Mouse (Mus musculus): ENCODE data around the gene Chd2.

Chd2 gene

DNA sequence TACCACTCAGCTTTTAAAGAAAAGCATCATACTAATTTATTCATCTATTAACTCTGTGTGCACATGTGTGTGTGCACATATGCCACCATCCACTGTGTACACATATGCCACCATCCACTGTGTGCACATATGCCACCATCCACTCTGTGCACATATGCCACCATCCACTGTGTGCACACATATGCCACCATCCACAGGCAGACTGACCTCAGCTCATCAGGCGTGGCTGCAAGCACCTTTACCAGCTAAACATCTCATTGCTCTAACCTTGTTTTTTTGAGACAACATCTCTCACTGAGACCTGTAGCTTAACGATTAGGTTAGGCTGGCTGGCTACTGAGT lies 107.3 kb downstream of the Chd2 start:
- DNase-seq: no peak

DNA sequence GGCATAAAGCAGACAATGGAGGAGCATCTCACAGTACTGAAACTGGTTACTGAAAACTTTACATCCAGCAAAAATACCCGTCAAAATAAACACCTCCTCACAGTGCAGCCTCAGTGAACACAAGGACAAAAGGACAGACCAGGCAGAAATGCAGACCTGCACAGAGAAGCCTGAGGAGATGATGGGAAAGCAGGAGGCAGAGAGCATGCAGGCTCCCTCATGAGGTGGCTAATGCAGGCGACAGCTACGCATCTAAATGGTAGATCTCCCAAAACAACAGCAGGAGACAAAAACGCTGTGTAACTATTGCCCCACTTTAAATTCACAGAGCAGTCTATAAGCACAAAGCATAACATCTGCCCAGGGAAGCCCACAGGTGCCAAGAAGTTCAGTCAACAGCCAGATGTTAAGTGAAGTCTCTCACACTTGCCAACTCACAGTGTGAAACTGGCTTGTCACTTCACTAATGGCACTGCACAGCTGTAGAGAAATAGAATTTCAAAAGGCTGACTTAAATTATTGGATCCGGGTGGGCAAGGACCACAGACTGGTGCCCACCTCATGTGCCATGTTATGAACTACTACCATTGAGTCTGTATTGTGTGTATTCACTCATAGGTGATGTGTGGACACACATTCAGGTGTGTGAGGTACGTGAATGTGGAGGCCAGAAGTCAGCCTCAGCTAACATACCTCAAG lies 107.8 kb downstream of the Chd2 start:
- DNase-seq: no peak

DNA sequence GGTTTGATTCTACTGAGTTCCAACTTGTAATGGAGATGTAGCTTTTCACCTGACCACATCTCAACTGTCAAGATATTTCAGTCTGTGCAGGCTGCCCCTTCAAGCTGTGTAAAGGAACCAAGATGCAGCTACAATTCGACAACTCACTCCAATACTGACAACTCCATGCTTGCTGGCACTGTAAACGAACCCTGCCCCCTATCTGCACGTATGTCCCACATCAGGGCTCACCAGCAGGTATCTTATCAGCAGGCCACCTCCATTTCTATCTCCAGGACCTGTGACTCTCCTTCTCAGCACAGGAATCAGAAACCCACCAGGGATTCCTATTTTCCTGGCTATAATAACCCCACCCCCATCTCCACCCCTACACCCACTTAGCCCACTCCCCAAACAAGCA lies 113.1 kb downstream of the Chd2 start:
- no peak for DNase-seq

DNA sequence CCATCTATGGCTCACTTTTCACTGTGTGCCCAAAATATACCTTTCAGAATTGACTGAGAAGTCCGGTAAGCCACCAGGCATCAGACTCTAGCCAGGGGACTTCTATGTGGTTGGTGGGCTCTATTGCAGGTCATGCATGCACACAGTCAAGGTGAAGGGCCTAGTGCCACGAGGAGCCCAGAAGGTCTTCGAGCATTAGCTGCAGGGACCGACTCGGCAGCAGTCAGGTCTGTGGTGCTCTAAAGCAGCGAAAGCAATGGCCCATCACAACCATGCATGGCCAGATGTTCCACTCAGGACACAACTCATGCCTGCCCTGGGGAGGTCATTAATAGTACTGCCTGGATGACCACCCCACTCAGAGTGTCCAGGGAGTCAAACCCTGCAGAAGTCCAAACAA lies 113.8 kb downstream of the Chd2 start:
- DNase-seq: no peak

DNA sequence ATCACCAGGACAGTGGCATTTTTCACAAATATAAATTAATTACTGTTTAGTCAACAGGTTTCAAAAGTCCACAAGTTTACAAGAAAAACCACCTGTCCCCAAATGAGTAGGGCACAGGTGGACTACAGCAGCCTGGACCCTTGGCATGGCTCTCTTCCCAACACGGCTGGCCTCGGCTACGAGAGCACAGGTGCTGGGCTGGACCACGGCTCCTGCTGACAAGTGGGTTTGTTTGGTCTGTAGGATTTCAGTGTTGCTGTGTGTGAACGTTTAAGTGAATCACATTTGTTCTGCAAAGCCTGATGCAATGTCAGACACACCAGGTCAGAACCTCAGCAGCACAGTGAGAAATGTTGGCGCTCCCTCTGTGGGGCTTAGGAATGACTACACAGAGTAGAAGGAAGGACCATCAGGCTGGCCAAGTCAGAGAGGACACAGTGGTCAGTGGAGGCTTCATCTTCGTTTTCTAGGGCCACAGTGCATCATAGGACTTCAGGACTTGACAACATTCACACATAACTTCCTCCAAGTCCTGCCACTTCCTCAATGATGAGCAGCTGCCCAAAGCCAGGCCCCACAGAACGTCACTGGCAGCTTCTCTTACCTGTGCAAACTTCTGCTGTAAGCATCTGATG lies 114.8 kb downstream of the Chd2 start:
- no peak for DNase-seq

DNA sequence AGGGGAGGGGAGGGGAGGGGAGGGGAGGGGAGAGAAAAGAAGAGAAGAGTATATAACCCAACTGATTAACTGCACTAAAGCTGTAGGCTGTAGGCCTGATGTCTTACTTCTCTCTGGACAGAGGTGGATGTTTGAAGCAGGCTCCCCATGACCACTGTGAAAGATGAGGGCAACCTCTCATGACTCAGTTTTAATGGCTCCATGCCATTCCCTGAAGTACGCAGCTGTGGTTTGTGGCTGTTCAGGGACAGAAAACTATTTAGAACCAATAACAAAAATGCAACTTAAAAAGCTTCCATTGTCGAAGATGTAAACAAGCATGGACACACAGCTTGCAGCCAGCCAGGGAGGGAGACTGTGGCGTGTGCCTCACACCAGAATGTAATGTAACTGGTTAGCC lies 115.4 kb downstream of the Chd2 start:
- no peak for DNase-seq

DNA sequence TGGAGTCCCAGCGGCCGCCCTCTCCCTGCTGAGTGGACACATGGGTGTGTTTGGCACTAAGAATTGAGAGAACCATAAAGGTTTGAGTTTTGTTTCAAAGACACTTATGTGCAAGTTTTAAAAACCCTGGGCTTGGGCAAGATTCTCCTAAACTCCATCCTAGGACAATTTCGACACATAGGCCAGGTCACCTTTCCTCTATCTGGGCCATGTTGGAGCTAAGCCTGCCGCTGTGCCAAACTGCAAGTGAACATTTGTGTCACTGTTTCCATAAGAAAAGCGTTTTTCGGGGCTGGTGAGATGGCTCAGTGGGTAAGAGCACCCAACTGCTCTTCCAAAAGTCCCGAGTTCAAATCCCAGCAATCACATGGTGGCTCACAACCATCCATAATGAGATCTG lies 116.2 kb downstream of the Chd2 start:
- DNase-seq: no peak

DNA sequence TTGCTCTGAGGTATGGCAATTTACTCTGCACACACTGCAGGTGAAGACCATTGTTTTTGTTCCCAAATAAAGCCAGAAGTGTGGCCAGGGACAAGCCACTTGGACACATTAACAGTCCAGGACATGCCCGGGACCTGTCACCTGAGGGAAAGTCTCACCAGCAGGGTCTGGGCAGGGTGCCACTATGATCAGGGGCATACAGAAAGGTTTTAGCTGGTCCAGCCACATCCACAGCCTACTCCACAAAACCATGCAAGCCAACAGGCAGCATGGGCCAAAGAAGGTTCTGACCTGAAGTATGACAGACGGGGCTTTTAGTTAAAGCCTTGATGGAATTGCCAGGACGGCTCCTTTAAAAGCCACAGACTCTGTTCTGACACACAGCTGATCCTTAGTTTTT lies 116.9 kb downstream of the Chd2 start:
- no peak for DNase-seq

DNA sequence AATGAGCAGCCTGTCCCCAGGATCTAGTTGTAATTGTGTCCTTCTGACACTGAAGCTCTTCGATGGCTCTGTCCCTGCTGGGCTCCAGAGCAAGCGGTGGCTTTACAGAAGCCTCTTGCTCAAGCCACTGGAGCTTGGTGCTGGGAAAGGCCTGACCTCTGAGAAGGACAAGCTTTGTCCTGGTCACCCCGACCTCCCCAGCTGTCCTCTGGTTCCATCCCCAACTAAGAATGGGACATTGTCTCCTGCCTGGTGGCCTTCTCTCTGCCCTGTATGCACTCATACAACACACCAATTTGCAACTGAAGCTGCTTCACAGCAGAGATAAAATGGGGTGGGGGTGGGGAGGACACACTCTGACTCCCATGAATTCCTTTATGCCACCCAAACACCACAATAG lies 117.4 kb downstream of the Chd2 start:
- DNase-seq: no peak

DNA sequence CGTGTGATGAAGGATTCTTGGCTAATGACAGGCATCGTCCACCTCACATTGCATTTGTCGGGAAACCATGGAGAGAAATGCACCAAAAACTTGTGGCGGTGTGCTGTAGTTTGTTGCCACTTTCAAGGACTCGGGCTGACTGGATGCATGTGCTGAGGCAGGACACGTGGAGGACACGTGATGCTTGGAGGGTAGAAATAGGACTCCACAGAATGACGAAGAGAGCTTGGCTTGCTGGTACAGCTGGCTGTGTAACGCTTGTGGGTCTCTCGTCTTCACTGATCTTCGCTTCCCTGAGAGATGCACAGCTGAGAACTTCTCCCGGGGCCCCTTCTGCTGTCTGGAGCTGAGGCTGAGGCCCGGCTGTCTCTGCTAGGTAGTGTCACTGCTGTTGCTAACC lies 118.4 kb downstream of the Chd2 start:
- DNase-seq: no peak

DNA sequence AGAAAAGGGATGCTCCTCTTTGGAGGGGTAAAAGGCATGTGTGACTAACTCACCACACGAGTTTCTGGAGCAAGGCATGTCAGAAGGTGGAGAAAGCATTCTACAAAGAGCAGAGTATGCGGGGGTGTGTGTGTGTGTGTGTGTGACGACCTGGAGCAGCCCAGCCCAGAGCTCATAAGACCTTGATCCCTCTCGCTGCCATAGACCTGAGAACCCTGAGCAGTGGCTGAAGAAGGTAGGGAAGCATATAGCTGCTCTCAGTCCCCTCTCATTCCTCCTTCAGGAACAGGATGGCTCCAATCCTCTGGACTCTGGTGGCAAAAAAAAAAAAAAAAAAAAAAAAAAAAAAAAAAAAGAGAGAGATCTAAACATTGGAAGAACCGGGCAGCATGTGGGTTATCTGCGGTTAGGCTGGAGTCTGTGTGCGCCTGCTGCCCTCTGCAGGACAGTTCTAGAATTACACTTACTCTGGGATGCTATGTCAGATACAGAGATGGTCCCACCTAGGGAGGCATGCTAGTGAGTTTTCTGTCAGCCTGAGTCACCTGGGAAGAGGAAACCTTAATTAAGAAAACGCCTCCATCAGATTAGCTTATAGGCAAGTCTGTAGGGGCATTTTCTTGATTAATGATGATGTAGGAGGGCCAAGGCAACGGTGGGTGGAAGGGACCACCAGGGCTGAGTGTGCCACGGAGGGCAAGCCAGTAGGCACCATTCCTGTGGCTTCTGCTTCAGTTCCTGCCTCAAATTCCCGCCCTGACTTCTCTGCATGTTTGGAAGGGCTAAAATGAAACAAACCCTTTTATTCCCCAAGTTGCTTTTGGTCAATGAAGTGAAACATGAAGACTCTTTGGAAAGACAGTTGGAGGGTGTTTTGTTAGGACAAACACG lies 119.2 kb downstream of the Chd2 start:
- DNase-seq: peak; percentile 81

DNA sequence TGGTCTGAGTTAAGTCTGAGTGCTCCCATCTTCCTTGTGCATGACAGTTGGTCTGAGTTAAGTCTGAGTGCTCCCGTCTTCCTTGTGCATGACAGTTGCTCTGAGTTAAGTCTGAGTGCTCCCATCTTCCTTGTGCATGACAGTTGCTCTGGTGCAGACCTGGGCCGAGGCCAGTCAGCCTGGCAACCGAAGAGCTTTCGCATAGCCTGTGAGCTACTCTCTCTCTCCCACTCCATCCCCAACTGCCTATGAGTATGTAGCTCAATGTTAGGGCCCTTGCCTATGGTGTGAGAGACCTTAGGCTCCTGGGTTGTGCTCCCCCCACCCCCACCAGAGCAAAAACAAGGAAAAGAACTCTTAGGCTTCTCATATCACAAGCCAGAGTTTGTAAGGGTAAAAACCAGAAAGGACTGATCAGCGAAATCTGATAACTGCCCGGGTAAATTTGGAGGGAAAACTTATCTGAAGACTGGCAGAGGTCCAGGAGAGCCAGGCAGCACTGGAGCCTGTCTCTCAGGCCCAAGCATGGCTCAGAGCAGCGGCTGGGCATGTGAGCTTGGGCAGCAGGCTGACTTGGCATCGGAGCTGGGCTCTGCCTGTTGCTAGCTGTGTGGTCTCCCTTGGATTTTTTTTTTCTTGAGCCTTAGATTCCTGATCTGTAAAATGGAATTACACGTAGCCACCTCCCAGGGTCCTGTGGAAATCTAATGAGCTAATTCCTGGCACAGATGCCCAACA lies 120.2 kb downstream of the Chd2 start:
- no peak for DNase-seq

DNA sequence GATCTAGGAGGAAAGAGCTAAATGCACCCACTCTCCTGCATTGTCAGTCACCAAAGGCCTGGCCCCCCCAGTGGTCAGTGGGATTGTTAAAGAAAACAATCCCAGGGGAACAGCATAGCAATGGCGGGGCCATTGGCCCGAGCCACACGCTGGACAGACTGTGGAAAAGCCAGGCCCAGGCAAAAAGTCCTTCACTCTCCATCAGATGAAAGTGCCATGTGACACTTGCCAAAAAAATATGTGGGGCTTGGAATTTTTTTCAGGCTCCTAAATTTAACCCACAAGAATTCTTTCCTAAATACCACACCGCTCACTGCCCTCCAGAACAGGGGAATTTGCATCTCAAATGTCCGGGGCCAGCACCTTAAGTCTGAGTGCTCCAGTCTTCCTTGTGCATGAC lies 120.8 kb downstream of the Chd2 start:
- DNase-seq: no peak

DNA sequence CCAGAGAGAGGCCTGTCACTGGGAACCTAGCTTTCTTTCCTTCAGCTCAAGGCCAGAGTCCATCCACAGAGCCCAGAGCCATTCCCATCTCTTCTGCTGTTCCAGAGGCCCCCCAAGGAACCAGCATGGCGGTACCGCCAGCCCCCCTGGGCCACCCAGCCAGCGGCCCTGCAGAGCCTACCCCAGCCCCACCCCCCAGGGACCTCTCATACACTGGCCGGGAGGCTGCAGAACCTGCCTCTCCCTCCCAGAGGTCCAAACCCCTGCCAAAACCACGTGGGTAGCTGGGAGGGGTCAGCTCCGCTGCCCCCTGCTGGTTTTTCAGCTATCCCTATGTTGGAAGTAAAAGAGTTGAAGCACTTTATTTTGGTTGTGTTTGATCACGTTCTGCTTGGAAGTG lies 122.3 kb downstream of the Chd2 start:
- DNase-seq: peak; percentile 60

DNA sequence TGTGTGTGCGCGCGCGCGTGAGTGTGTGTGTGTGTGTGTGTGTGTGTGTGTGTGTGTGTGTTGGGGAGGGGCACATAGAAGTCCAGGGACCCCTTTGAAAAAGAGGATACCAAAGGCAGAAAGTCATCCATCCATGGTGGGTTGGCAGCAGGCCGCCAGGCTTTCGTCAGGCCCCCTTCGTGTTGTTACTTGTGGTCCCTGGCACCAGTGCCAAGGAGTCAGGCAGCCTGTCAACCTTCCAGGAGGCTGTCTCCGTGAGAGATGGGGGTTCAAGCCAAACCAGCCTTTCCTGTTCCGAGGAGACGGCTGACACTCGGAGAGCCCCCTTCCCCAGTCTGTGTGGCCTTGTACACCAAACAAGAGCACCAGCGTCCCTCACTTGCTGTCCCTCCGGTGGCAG lies 127.4 kb downstream of the Chd2 start:
- DNase-seq: no peak

DNA sequence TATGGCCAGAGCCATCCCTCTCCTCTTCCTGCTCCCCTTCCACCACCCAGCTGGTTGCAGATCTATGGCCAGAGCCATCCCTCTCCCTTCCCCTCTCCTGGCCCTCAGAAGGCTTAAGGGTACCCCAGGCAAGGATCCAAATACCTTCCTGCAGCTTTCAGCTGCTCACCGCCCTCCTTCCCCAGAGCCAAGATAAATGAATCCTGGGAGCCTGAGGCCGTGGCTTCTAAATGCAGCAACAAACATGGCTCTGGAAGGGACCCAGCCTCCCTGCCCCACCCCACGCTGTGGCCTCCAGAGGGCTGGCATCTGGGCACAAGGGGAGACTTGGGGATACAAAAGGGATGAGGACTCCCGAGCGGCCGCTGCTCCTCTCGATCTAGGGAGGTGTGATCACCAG lies 129.2 kb downstream of the Chd2 start:
- DNase-seq: no peak

DNA sequence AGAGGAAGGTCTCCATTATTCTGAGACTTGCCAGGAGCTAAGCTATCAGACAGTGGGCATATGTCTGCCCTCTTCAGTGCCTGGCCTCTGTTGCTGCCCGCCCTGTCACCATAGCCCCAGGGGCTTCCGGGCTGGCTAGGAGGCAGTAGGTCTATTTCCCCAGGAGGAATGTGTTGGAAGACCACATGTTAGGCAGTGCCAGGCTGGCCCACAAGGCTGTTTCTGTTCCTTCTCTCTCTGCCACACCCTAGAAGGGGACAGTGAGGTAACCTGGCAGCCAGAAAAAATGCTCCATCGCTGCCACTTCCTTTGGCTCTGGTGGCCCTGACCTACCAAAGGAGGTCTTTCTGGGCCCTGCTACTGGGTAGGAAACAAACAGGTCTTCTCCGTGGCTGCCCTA lies 129.6 kb downstream of the Chd2 start:
- no peak for DNase-seq

DNA sequence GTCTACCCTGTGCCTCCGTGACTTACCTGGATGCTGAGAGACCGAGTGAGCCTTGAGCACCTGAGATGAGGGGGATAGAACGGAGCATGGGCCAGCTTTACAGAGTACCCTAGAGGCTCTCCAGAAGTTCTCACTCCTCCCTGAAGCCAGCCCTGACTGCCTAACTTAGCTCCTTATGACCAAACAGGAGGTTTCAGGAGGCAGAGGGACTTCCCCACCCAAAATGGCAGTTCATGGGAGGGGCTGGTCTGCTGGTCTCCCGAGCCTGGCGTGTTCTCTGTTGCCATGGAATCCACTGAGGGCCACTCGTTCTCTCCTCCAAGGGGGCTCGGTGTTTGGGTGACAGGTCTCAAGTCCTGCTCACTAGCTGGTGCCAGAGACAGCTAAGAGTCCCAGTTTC lies 130.1 kb downstream of the Chd2 start:
- no peak for DNase-seq

DNA sequence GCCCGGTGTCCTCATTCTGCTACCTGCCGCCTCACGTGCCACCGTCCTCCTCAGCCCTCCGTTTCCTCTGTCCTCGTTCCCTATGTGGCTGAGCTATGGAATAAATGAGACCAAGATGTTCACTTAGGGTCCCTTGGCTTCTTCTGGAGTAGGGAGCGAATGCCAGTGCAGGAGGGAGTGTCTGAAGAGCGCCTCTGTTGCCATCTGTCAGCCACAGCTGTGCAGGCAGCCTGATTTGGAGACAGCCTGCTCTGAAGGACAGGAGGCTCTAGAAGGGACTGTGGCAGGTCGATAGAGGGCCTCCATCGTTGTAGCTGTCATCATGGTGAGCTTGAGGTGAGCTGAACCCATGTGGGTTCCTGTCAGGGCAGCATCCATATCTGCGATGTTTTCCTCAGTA lies 136.1 kb downstream of the Chd2 start:
- no peak for DNase-seq

DNA sequence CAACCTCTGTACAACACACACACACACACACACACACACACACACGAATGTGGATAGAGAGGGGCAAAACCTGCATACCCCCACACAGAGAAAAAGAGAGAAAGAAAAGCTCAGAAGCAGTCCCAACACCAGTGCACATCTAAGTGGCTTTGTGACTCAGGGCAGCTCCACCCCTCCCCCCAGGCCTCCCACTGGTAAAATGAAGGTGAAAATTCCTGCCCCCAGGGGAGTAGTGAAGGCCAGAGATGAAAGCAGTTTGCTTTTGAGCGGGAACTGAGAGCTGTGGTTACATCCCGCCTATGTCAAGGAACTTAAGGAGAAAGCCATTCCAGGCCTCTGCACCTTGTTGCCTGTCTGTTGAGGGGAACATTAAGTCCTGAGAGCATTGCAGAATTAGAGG lies 138.1 kb downstream of the Chd2 start:
- no peak for DNase-seq

DNA sequence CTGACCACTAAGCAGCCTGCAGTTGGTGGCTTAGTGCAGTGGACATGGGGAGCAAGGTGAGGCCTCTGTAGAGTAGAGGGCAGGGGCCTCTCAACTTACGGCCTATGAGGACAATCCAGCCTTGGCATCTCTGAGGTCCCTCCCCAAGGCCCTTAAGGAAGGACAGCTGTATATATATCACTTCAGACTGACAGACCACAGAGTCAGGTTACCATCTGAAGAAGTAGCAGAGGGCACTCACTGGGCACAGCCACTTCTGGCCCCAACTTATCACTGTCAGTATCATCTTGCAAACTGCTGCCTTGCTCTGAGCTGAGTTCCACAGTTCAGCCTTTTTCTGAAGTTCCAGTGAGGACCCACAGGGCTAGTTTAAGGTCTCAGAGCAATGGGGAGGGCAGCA lies 139.0 kb downstream of the Chd2 start:
- no peak for DNase-seq

DNA sequence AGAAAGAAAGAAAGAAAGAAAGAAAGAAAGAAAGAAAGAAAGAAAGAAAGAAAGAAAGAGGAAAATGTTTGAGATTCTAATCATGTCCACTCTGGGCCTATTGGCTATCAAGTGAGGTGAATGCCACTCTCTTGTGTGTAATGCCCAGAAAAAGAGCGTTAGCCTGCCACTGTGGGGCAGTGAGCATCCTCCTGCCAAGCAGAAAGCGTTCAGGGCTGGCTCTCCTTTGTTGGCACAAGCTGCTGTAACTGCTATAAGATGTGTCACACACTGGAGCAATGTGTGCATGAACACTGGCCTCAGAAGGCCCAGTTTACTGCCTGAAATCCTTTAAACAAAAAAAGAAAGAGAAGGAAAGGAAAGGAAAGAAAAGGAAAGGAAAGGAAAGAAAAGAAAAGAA lies 139.5 kb downstream of the Chd2 start:
- DNase-seq: no peak

Data from embryo, embryonic 11 days (tissue).